Mouse (Mus musculus) embryonic facial prominence, embryonic 11.5 days (tissue): ENCODE measurements at regions not wholly inside any gene's neighbourhood (a gene's known extent, or its start where the extent isn't known, plus 50 kb on each side); places are given as distances from the start of the nearest gene placed in this dataset.

Source experiments
- ATAC-seq: fragments of 200-750 bp; cut with Nextera tagmentation; replicated peaks from 2 replicates; pipeline ENCODE4 v1.8.0; 2017; ENCODE audit warnings: low read depth; ENCODE audit not compliant: insufficient number of reproducible peaks, low FRiP score, low TSS enrichment
- DNase-seq: peaks from one replicate; pipeline ENCODE4 v3.0.0-alpha.2; 2015; ENCODE audit warnings: low spot score
- H3K27ac ChIP-seq: fragments of 300-500 bp; sonication (generic); replicated peaks from 2 replicates; pipeline ENCODE4 v1.5.1; 2014; ENCODE audit warnings: mild to moderate bottlenecking, low read depth, low read length, control low read depth
- H3K27me3 ChIP-seq: fragments of 300-500 bp; sonication (generic); 2 replicates; pipeline ENCODE4 v1.6.1; 2014; ENCODE audit warnings: mild to moderate bottlenecking, low read length, moderate library complexity, mixed read lengths; ENCODE audit not compliant: control insufficient read depth, insufficient read depth
- H3K36me3 ChIP-seq: fragments of 300-500 bp; sonication (generic); replicated peaks from 2 replicates; pipeline ENCODE4 v1.6.1; 2014; ENCODE audit warnings: low read depth, mild to moderate bottlenecking, low read length, moderate library complexity, mixed read lengths; ENCODE audit not compliant: control insufficient read depth, insufficient read depth
- H3K4me1 ChIP-seq: fragments of 300-500 bp; sonication (generic); 2 replicates; pipeline ENCODE4 v1.6.1; 2014; ENCODE audit warnings: low read length, mixed read lengths; ENCODE audit not compliant: control insufficient read depth, insufficient read depth
- H3K4me2 ChIP-seq: fragments of 300-500 bp; sonication (generic); 2 replicates; pipeline ENCODE4 v1.6.1; 2014; ENCODE audit warnings: low read depth, mild to moderate bottlenecking, control low read depth, low read length, moderate library complexity
- H3K4me3 ChIP-seq: fragments of 300-500 bp; sonication (generic); 2 replicates; pipeline ENCODE4 v1.5.1; 2014; ENCODE audit warnings: low read depth, low read length, control low read depth
- H3K9ac ChIP-seq: fragments of 300-500 bp; sonication (generic); replicated peaks from 2 replicates; pipeline ENCODE4 v1.6.1; 2014; ENCODE audit warnings: mild to moderate bottlenecking, control low read depth, low read length
- H3K9me3 ChIP-seq: fragments of 300-500 bp; sonication (generic); replicated peaks from 2 replicates; pipeline ENCODE4 v1.6.1; 2016; ENCODE audit warnings: mild to moderate bottlenecking, low read length, inconsistent platforms, mixed read lengths; ENCODE audit not compliant: control insufficient read depth
- WGBS: fragments of 180-500 bp; shearing (Covaris S2); extraction: QIAGEN DNeasy Blood & Tissue Kit; methylation state at CpG from one replicate; pipeline ENCODE4 v1.1.7; 2014; 5-methylcytosine and 5-hydroxymethylcytosine counted together

DNA sequence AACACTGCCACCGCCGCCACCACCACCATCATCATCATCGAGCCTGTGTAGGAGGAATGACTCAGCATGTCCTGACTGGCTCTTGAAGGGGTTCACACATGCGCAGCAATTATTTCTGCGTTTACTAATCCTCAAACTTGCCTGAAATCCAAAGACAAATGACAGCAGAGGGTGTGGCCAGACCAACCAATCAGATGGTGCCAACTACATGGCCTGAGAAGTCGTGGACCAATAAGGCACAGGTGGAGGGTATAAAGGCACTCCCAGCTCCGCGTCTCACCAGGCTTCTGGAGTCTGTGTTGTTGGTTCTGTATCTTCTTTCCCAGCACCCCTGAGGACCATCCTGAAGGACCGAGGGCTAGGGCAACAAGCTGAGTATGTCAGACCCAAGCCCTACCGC is 123.1 kb upstream of the Eomes start:
- WGBS, result 95% methylated on average over 10 of the region's 10 CpGs

DNA sequence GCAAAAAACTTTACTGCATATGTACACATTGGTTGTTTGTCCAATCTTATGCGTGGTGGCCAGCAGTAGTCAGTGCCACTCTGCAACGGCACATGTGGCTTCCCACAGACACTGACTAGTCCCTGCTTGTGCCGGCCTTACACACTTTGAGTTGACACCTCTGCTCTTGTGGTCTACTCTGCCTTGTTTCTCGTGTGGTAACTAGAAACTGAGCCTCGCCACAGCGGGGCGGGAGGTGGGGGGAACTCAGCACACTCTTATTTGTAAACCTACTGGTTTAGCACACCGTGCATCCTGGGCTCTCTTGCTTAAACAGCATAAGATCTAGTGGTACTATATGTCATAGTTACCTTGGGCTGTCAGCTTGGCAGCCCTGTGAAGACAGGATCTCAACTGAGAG is 120.6 kb upstream of the Eomes start:
- no peak overlapping the region for H3K4me2 ChIP-seq
- H3K27ac ChIP-seq, result no peak overlapping the region
- H3K9me3 ChIP-seq, result no peaks in the 10 kb centered on the region
- no peaks in the 10 kb centered on the region for H3K36me3 ChIP-seq
- DNase-seq (no peak), ATAC-seq (no peak)
- 87% methylated on average over 8 of the region's 8 CpGs for WGBS
- H3K4me3 ChIP-seq, result no peak overlapping the region
- H3K9ac ChIP-seq, result no peak overlapping the region
- H3K4me1 ChIP-seq, result no peaks in the 10 kb centered on the region
- H3K27me3 ChIP-seq, result no peaks in the 10 kb centered on the region

More for the DNA sequence above, 123.1 kb upstream of the Eomes start:
- Histone ChIP-seq H3K36me3 (no peaks in the 10 kb centered on the region), H3K9ac (no peak overlapping the region), H3K27me3 (no peaks in the 10 kb centered on the region), H3K4me1 (no peaks in the 10 kb centered on the region), H3K9me3 (no peaks in the 10 kb centered on the region), H3K27ac (no peak overlapping the region), H3K4me2 (no peak overlapping the region), H3K4me3 (no peak overlapping the region)
- DNase-seq, result no peak
- no peak for ATAC-seq

DNA sequence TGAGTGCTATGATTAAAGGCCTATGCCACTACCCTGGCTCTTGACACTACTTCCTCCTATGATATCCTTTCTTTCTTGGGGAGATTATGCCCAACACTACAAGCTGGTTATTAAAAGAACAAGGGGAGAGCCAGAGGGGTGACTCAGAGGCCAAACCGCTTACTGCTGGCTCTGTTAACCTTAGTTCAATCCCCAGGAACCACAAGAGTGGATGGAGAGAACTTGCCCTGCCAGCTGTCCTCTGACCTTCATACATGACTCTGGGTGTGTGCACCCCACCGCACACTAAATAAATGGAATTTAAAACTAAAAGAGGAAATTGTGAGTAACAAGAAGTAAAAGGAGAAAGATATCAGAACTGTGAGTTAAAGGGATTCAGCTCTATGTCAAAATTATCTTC is 114.1 kb upstream of the Eomes start:
- WGBS, result 86% methylated on average over 2 of the region's 2 CpGs
- no peaks in the 10 kb centered on the region for H3K9me3 ChIP-seq
- no peak overlapping the region for H3K4me3 ChIP-seq
- H3K36me3 ChIP-seq, result no peaks in the 10 kb centered on the region
- H3K27ac ChIP-seq, result no peak overlapping the region
- DNase-seq (no peak), ATAC-seq (no peak)
- H3K9ac ChIP-seq, result no peak overlapping the region
- H3K4me1 ChIP-seq, result no peaks in the 10 kb centered on the region
- no peaks in the 10 kb centered on the region for H3K27me3 ChIP-seq
- no peak overlapping the region for H3K4me2 ChIP-seq

DNA sequence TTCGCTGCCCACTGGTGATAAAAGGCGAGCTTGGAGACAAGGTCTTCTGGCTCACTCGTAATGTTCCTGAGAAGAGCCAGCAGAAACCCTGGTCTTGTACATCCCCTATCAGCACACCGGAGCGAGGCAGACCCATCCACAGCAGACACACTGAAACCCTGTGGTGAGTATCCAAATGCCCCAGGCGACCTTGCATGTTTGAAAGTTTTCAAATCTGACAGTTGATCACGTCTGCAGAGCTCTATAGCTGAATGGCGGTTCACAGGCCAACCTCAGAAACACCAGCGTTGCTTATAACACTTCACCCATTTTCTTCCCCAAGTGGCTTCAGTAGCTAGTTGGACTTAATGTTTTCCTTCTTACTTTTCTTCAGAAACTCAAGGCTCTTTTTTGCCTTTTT is 112.6 kb upstream of the Eomes start:
- WGBS, result 77% methylated on average over 9 of the region's 9 CpGs
- no peak overlapping the region for H3K4me2 ChIP-seq
- no peaks in the 10 kb centered on the region for H3K27me3 ChIP-seq
- no peak overlapping the region for H3K4me3 ChIP-seq
- H3K4me1 ChIP-seq, result no peaks in the 10 kb centered on the region
- ATAC-seq (no peak), DNase-seq (no peak)
- no peak overlapping the region for H3K9ac ChIP-seq
- H3K9me3 ChIP-seq, result no peaks in the 10 kb centered on the region
- no peak overlapping the region for H3K27ac ChIP-seq
- no peaks in the 10 kb centered on the region for H3K36me3 ChIP-seq

DNA sequence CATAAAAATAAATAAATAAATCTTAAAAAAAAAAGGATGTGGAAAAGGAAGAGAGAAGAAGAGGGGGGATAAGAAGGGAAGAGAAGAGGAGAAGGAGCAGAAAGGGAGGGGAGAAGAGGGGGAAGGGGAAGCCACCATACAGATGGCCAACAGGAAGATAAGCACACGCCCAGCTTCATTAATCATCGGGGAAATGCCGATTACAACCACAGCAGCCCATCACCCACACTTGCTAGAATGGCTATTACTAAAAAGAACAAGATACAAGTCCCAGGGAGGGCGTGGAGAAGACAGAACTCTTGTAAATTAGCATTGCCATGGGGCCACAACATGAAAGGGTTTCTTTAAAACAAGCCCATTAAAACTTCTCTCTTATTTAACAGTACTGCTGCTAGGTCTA is 110.7 kb upstream of the Eomes start:
- Histone ChIP-seq H3K9me3 (no peaks in the 10 kb centered on the region), H3K27me3 (no peaks in the 10 kb centered on the region), H3K27ac (no peak overlapping the region), H3K36me3 (no peaks in the 10 kb centered on the region), H3K4me3 (no peak overlapping the region), H3K4me2 (no peak overlapping the region), H3K4me1 (no peaks in the 10 kb centered on the region), H3K9ac (no peak overlapping the region)
- ATAC-seq (no peak), DNase-seq (no peak)
- WGBS, result 87% methylated on average over 4 of the region's 4 CpGs

DNA sequence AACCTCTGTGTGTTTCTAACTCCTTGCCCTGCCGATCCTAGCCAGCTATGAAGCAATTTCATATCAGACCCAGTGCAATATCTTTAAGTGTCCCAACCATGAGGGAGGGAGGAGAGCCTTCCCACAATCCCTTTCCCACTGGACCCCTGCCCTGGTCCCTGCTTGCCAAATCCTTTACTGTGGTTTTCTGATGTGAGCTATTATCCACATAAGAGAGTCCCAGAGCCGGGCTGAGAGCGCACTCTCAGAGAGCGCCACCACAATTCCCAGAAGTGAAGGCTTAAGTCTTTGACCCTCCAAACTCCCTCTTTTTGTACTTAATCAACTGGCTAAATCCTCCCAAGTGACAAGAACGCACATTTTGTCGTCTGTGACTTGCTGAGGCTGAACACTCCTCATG is 107.4 kb upstream of the Eomes start:
- no peak for ATAC-seq

DNA sequence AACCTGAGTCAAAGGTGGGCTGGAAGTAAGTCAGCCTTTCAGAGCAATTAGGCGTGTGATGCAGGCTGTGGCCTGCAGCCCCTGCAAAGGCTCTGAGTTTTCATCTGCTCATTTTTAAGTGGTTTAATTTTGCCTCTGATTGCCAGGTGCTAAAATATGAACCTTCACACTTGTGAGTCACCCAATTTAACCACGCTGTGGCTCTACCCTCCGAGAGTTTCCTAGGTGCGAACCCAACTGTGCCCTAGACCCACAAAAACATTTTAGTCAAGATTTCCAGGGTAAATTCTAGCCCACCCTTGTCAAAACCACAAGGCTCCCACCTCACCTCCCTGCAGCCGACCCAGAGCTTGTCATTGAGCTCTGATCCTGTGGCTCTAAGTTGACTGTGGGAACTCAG is 103.3 kb upstream of the Eomes start:
- Histone ChIP-seq H3K27me3 (no peaks in the 10 kb centered on the region), H3K27ac (no peak overlapping the region), H3K9me3 (no peaks in the 10 kb centered on the region), H3K4me1 (no peaks in the 10 kb centered on the region), H3K4me2 (no peak overlapping the region), H3K9ac (no peak overlapping the region), H3K36me3 (no peaks in the 10 kb centered on the region), H3K4me3 (no peak overlapping the region)
- no peak for ATAC-seq
- no peak for DNase-seq
- WGBS, result 88% methylated on average over 5 of the region's 5 CpGs

More for the DNA sequence above, 107.4 kb upstream of the Eomes start:
- Histone ChIP-seq H3K27me3 (no peaks in the 10 kb centered on the region), H3K4me1 (no peaks in the 10 kb centered on the region), H3K9ac (no peak overlapping the region), H3K27ac (no peak overlapping the region), H3K36me3 (no peaks in the 10 kb centered on the region), H3K4me3 (no peak overlapping the region), H3K4me2 (no peak overlapping the region), H3K9me3 (no peaks in the 10 kb centered on the region)
- DNase-seq, result no peak
- 79% methylated on average over 6 of the region's 6 CpGs for WGBS

DNA sequence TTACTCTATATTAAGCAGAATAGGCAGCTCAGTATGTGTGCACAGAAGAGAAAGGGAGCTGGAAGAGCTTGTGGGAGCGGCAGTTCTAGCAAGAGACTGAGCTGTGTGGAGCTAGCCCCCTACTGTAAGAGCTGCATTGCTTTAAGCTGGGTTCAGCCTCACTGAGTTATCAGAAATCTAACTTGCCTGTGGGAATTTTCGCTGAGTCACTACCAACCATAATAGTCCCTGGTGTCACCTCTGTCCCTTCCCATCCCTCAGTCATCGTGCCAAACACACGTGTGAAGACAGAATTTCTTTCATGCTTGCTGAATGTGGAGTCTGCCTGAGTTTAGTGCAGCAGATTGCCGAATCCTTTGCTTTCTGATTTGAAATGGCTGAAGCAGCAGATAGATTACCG is 99.0 kb upstream of the Eomes start:
- H3K4me2 ChIP-seq, result no peak overlapping the region
- no peaks in the 10 kb centered on the region for H3K27me3 ChIP-seq
- H3K36me3 ChIP-seq, result no peaks in the 10 kb centered on the region
- H3K27ac ChIP-seq, result no peak overlapping the region
- no peaks in the 10 kb centered on the region for H3K4me1 ChIP-seq
- no peak for ATAC-seq
- H3K4me3 ChIP-seq, result no peak overlapping the region
- DNase-seq, result no peak
- 33% methylated on average over 6 of the region's 6 CpGs for WGBS
- H3K9me3 ChIP-seq, result no peaks in the 10 kb centered on the region
- no peak overlapping the region for H3K9ac ChIP-seq

DNA sequence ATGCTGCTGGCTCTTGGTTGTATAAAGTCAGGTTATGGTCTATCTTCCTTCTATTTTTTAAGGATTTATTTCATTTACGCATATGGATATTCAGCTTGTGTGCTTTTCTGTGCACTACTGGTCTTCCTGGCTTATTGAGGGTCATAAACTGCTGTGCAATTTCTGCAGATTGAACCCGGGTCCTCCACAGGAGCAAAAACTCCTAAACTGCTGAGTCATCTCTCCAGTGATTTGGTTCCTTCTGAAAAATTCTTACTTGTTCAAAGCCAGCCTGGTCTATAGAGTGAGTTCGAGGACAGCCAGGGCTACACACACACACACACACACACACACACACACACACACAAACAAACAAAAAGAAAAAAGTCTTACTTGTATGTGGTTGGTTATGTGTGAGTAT is 95.5 kb upstream of the Eomes start:
- H3K36me3 ChIP-seq, result no peaks in the 10 kb centered on the region
- H3K4me3 ChIP-seq, result no peak overlapping the region
- no peak overlapping the region for H3K4me2 ChIP-seq
- WGBS, result 82% methylated on average over 3 of the region's 3 CpGs
- no peak for ATAC-seq
- no peaks in the 10 kb centered on the region for H3K9me3 ChIP-seq
- H3K9ac ChIP-seq, result no peak overlapping the region
- no peak overlapping the region for H3K27ac ChIP-seq
- DNase-seq, result no peak
- H3K4me1 ChIP-seq, result no peaks in the 10 kb centered on the region
- H3K27me3 ChIP-seq, result no peaks in the 10 kb centered on the region
